Mouse (Mus musculus) stomach, postnatal 0 days (tissue): ENCODE data around the gene Elobl.

Source experiments
- CTCF ChIP-seq: IDR thresholded peaks from 2 replicates; pipeline ENCODE4 v1.5.1; 2016; ENCODE audit warnings: antibody characterized with exemption, low read depth, mild to moderate bottlenecking, moderate library complexity
- EP300 ChIP-seq: optimal IDR thresholded peaks from 2 replicates; pipeline ENCODE3; 2016; ENCODE audit warnings: antibody characterized with exemption

GRCm38 (mm10) chr11:88941489-88941888, 25.2 kb downstream of the Elobl start:
- no peak for TF ChIP-seq CTCF
- no peak for TF ChIP-seq EP300
